Mouse (Mus musculus) embryonic fibroblast, embryonic 13.5 days (primary cell): ENCODE results near the gene Gm28308.

ENCODE experiments used
- CTCF ChIP-seq: IDR thresholded peaks from 2 replicates; pipeline ENCODE4 v1.5.1; 2011; ENCODE audit warnings: mild to moderate bottlenecking, control low read depth, low read length, moderate library complexity, borderline replicate concordance; ENCODE audit not compliant: insufficient read depth
- POLR2A ChIP-seq: IDR thresholded peaks from 2 replicates; pipeline ENCODE4 v1.6.1; 2011; ENCODE audit warnings: low read depth, mild to moderate bottlenecking, control low read depth, low read length, moderate library complexity

GRCm38 (mm10) chr6:52183311-52184080 lies 29.6 kb downstream of the Gm28308 start:
- TF ChIP-seq POLR2A, result no peak
- no peak for TF ChIP-seq CTCF
